Comparison of ENCODE assay signal across 22 mouse cellular contexts in the genomic region with DNA sequence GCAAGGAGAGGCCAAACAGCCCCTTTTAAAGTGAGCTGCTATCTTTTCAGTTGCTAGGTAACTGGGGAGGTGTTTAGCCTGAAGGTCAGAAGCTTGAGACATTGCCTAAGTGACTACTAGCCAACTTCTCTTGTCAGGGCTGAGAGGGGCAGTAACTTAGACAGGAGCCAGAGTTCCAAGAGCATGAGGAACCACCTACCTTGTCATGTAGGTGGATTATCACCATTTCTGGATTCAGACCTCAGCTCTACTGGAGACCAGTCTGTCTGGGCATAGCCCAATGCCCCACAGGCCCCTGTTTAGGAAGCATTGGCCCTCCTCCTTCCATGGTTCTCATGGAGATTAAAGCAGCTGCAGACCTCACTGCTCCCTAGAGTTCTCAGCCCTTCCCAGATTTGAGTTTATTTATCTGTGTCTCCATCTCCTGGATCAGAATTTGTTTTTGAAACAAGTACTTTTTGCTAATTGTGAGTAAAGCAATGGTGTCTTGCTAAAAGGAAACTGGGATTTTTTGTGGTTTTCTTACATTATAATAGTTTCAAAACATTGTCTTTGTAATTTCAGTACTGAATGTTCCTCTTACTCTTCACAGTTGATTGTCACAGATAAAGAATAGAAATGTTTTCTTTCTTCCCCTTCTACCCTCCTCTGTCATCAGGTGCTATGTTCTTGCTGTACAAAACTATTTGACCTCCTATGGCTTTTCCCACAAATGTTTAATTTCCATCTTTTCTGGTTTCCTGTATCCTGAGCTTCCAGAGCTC. TPM values are rescaled to one million over a fixed set of nuclear protein-coding genes. Genes with fewer than 3 reads are reported as not detected.
DNase-seq lines count a peak whose midpoint lies in the region; ATAC-seq lines count a peak whose summit lies in the region.
"Had no signal": no experiment of that assay in that cellular context is flagged by ENCODE, and none has a peak within 500 bp of the region (broad histone marks: within the 10 kb centered on the region; RNA-seq: fewer than 3 reads in every experiment).

No protein-coding gene starts in this region.

- DNase-seq in A20 (ENCODE audit: low read depth, low spot score), result peak; percentile 14
- DNase-seq in CD4-positive helper T cell, adult 2 months (ENCODE audit: low read depth, low spot score), result peak; percentile 24
- peak; percentile 54 for DNase-seq in induced T-regulatory cell, adult 2 months (ENCODE audit: low read depth)
- no peak for DNase-seq in frontal cortex, postnatal 14 days (ENCODE audit: low spot score in 2 of 2)
- DNase-seq: adrenal gland, postnatal 10 days; cerebellum, adult 2 months; heart, postnatal 14 days; kidney, postnatal 4 days; lung, postnatal 4 days; thymus, adult 2 months had no signal

- H3K9me3 ChIP-seq in liver, embryonic 12.5 days (replicated peaks), result no peaks in the 10 kb centered on the region
- H3K9me3 ChIP-seq: heart, embryonic 12.5 days; hindbrain, embryonic 12.5 days; kidney, embryonic 15.5 days; limb, embryonic 13.5 days; lung, embryonic 15.5 days; midbrain, embryonic 10.5 days; neural tube, embryonic 13.5 days had no signal

- no peaks in the 10 kb centered on the region for H3K4me1 ChIP-seq in liver, embryonic 12.5 days
- H3K4me1 ChIP-seq: heart, embryonic 12.5 days; kidney, embryonic 15.5 days; limb, embryonic 13.5 days; lung, embryonic 15.5 days; neural tube, embryonic 13.5 days had no signal

- H3K27me3 ChIP-seq in liver, embryonic 12.5 days (replicated peaks), result no peaks in the 10 kb centered on the region
- H3K27me3 ChIP-seq: heart, embryonic 12.5 days; hindbrain, embryonic 12.5 days; kidney, embryonic 15.5 days; limb, embryonic 13.5 days; lung, embryonic 15.5 days; neural tube, embryonic 13.5 days had no signal

- H3K4me2 ChIP-seq in liver, embryonic 12.5 days, result no peak overlapping the region
- H3K4me2 ChIP-seq: heart, embryonic 12.5 days; hindbrain, embryonic 12.5 days; kidney, embryonic 15.5 days; limb, embryonic 13.5 days; lung, embryonic 15.5 days; neural tube, embryonic 13.5 days had no signal

- peak; percentile 76 for ATAC-seq in activated CD4-positive, CD25-positive, alpha-beta regulatory T cell, adult 4 months
- ATAC-seq in monocyte, adult 5-6 weeks (replicated peaks; ENCODE audit: insufficient number of reproducible peaks, low FRiP score, low TSS enrichment, poor library complexity, severe bottlenecking), result no peak
- ATAC-seq in liver, embryonic 12.5 days, result no peak
- ATAC-seq: forebrain, embryonic 16.5 days had no signal

- H3K36me3 ChIP-seq in liver, embryonic 12.5 days, result no peaks in the 10 kb centered on the region
- H3K36me3 ChIP-seq: heart, embryonic 12.5 days; hindbrain, embryonic 12.5 days; kidney, embryonic 15.5 days; limb, embryonic 13.5 days; lung, embryonic 15.5 days; midbrain, embryonic 10.5 days; neural tube, embryonic 13.5 days had no signal

- H3K4me3 ChIP-seq in liver, embryonic 12.5 days, result no peak overlapping the region
- H3K4me3 ChIP-seq: heart, embryonic 12.5 days; hindbrain, embryonic 12.5 days; kidney, embryonic 15.5 days; limb, embryonic 13.5 days; lung, embryonic 15.5 days; midbrain, embryonic 10.5 days; neural tube, embryonic 13.5 days had no signal

- H3K9ac ChIP-seq in liver, embryonic 12.5 days, result no peak overlapping the region
- H3K9ac ChIP-seq: heart, embryonic 12.5 days; hindbrain, embryonic 12.5 days; kidney, embryonic 15.5 days; limb, embryonic 13.5 days; liver, embryonic 14.5 days; lung, embryonic 15.5 days; neural tube, embryonic 13.5 days had no signal

- H3K27ac ChIP-seq in liver, embryonic 12.5 days, result no peak overlapping the region
- H3K27ac ChIP-seq: hindbrain, embryonic 12.5 days; kidney, embryonic 15.5 days; limb, embryonic 13.5 days; liver, embryonic 14.5 days; lung, embryonic 15.5 days; neural tube, embryonic 13.5 days had no signal

RNA-seq across cellular contexts. Expression of a gene that starts 8.1 kb away (rescaled TPM):
- polyA plus RNA-seq in activated CD4-positive, CD25-positive, alpha-beta regulatory T cell, adult 4 months (2017; shearing (Covaris generic)), result 10 to 100 TPM; 36.0 to 43.6 TPM
- total RNA-seq in monocyte, adult 5-6 weeks (2017), result 42.0 to 68.4 TPM (median 46.9 TPM) in 3 replicates
- 12.3 and 12.4 TPM in 2 replicates for polyA plus RNA-seq in liver, embryonic 12.5 days (2016; fragmentation: Nextera tagmentation; extraction: Ambion mirVana)

Comparison
In these comparisons a context has a peak if more than half of its experiments do, and no peak if none do; other contexts are left out.
1. DNase-seq: peak in A20 (single experiment), CD4-positive helper T cell, adult 2 months (single experiment) and induced T-regulatory cell, adult 2 months (single experiment); none in frontal cortex, postnatal 14 days (0 of 2).